Mouse (Mus musculus) liver, adult 2 months (tissue): Measurements from ENCODE around the gene Ndufb4.

Source experiments
- CTCF ChIP-seq: fragments of 200-500 bp; IDR thresholded peaks from 2 replicates; pipeline ENCODE4 v1.5.1; 2011; ENCODE audit warnings: low read depth, low read length, control low read depth
- POLR2A ChIP-seq: fragments of 200-500 bp; IDR thresholded peaks from 2 replicates; pipeline ENCODE4 v1.6.1; 2011; ENCODE audit warnings: low read length, control low read depth; ENCODE audit not compliant: insufficient read depth; ENCODE audit errors: extremely low read depth

- no peak for TF ChIP-seq CTCF
- TF ChIP-seq POLR2A, result no peak
Observed at GRCm38 (mm10) chr16:37598463-37598862, 55.8 kb downstream of the Ndufb4 start.
